Mouse (Mus musculus) kidney, adult 9 months (tissue): Measurements from ENCODE around the gene Otud7a.

Experiments
- DNase-seq: peaks from one replicate; pipeline ENCODE4 v3.0.0; 2022

Gene Otud7a

DNA sequence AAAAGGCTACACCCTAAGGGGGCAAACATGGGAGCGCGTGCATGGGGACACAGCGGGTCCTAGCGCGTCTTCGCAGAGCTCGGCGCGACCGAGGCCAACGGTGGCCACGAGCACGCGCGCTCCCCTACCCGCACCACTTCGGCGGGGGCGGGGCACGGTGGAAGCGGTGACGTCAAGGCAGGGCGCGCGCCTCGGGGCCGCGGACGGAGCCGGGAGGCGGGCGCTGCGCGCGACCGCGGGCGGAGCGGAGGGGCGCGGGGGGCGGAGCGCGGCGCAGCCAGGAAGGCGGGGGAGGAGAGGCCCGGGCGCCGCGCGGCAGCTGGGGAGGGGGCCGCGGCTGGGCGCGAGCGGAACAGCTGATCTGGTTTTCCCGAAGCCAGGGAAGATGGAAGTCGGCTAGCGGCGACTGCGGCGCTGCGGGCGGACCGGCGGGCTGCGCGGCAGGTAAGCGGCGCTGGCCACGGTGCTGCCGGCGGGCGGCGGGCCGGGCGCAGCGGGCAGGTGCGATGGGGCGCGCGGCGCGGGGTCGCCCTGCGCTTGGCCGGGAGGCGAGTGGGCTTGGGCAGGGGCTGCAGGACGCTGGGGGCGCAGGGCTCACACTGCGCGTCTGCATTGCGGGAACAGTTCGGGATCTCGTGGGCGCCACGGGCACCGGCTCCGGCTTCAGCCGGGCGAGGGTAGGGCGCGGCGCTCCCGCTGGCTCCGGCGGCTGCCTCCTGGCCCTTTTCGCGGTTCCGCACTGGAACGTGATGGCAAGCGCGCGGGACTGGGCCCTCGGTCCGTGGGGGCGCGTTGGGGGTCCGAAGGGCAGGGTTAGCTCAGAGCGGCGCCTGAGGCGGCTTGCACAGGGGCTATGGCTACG, at the start of gene Otud7a:
Gene Otud7a (plus strand): TSS at position 268 of the 862 bp plus-strand sequence.
- DNase-seq = peak; percentile 2

DNA sequence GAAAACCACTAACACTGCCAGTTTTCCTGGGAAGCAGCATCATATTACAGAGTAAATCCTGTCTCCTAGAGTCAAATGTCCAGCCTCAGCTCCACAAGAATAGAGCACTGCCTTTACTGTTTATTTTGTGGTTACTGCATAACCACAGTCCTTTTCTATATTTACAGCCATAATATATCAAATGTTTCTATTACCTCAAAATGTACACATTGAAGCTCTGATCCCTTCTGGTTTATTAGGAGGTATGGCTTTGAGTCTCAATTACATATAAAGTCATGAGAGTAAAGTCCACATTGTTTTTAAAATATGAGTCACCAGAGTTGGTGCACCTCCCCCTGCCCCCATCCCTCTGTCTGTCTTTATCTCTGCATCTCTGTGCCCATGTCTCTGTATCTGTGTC, 38.6 kb upstream of the Otud7a start:
- DNase-seq = no peak

DNA sequence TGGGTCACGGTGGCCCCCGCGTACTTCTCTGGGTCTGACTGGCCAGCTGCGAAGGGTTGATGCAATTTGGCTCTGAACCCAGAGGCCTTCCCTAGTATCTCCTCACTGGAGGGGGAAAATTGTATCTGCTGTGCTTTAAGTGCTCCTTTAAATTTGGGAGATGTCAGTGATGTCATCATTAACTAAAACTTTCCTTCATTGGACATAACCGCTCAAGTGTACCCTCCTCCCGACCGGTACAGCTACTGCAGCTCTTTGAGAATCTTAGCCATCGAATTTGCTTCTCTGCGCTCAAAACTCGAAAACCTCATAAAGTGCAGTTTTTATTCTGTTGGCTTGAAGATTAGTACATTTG, 772 bp downstream of the Otud7a start:
- DNase-seq = no peak

- no peak for DNase-seq
Observed at GRCm38 (mm10) chr7:63446951-63447350, 2.4 kb downstream of the Otud7a start.

- no peak for DNase-seq
Observed at GRCm38 (mm10) chr7:63455228-63455627, 10.7 kb downstream of the Otud7a start.

DNA sequence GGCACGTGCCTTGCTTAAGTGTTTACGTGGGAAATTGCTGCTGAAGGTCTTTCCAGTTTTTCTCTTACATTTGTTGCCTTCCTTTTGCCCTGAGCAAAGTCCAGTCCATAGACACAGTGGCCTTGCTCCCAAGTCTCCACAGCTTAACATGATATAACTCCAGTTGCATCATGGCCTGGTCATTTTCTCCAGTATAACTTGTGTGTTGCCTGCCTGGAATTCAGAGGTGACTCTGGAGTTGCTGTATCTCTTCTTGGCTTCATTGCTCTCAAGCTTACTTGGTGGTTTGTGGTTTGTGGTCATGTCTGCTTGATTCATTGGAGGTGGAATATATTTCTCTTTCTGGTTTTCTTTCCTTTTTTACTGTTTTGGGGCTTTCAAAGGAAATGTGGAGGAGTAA, 17.7 kb downstream of the Otud7a start:
- DNase-seq = no peak

GRCm38 (mm10) chr7:63462684-63463083, 18.1 kb downstream of the Otud7a start:
- no peak for DNase-seq

GRCm38 (mm10) chr7:63466729-63467128, 22.2 kb downstream of the Otud7a start:
- no peak for DNase-seq

GRCm38 (mm10) chr7:63468258-63468657, 23.7 kb downstream of the Otud7a start:
- DNase-seq = no peak

GRCm38 (mm10) chr7:63483091-63483490, 38.5 kb downstream of the Otud7a start:
- no peak for DNase-seq

DNA sequence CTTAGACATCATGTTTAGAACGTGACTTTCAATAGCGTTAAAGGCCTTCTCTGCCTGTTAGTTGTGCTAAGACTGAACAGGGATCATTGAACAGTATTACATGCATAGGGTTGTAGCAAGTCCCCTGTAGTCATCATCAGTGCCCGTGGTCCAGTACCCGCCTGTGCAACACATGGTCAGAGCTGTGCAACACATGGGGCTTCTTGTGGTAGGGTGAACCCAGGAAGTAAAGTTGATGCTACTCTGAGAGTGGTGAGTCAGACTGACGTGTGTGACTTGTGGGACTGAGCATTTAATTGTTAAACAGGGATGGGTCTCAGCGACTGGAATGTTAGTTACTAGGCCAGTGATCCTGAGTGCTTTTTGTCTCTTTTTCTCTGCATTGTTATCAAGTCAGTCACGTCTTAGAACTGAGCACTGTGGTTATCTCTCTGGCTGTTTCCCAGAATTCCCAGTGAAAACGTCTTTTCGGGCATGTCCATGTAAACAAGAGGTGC, 52.5 kb downstream of the Otud7a start:
- no peak for DNase-seq

GRCm38 (mm10) chr7:63504202-63504601, 59.7 kb downstream of the Otud7a start:
- no peak for DNase-seq

DNA sequence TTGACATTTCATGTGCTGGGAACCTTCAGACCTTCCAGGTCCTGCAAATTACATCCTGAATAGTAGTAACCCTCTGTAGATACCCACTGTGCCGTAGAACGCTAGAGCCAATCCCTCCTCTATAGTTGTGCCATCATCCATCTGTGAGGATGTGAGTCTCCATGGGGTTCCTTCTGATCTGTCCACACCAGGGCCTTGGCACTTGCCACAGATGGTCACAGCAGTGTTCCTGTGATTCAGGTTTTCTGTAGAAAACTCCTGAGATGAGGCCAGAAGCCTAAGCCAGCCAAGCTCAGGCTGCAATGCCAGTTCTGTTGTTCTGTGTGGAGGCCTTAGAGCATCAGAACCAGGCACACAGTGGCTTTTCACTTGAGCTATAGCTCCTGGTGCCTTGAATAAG, 63.5 kb downstream of the Otud7a start:
- no peak for DNase-seq

- DNase-seq = no peak
Observed at GRCm38 (mm10) chr7:63509825-63510224, 65.3 kb downstream of the Otud7a start.

DNA sequence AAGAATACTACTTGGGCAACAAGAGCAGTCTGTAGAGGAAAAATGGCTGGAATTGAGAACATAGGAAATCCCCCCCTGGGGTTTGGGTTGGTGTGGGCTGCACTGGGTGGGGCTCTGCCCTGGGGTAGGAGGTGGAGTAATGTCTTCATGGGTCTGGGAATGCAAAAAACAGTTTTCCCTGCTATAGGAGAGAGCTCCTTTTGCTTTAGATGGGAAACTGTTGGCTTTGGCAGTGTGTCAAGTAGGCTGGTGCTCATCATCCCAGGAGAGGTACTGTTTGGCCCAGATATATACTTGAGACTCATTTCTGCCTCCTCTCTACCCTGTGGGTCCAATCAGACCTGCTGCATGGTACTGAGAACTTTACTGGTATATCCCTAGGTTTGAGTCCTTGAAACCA, 66.9 kb downstream of the Otud7a start:
- DNase-seq = no peak

DNA sequence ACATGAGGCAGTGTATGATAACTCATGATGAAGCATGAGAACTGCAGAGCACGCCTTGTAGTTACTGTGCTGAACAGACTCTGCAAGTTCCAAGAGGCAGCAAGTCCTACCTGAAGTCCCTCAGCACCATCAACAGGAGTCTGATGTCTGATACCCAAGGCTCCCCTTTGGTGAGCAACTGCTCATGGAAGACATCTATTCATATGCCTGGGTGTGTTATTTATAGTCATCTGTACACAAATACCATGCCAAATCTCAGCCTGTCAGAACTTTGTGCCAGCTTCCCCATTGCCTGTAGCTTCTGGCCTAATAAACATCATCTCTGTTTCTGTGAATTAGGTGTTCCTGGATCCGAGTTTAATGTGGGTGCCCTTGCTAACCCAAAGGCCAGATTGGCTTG, 68.0 kb downstream of the Otud7a start:
- no peak for DNase-seq

DNA sequence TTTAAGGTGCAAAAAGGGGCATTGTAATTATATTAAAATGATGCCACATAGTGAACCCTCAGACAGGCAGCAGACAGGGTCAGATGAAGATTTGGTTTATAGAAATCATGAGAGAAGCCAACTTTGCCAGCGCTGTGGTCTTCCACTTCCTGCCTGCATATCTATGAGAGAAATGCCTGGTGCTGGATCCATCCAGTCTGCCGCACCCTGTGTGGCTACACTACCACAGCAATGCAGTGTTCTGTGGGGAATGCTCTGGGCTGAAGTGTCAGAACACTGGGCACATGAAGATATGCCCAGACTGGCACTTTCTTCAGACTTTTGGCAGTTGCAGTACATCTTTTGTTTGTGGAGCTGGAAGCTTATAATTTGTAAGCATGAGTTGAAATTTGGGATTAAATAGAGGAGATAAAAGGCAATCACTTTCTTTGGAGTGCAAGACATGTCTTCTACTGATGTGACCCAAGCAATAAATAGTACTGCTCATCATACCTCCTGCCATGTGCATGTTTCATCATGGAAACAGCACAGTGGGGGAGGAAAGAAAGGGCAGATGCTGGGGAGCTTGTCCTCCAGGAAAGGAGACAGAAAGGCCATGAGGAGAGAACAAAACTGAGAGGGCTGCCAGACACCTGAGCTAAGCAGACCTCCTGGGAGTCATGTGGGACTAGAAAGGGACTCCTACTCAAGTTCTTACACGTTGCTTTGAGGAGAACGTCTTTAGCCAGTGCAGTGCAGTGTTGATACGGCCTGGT, 71.8 kb downstream of the Otud7a start:
- no peak for DNase-seq

DNA sequence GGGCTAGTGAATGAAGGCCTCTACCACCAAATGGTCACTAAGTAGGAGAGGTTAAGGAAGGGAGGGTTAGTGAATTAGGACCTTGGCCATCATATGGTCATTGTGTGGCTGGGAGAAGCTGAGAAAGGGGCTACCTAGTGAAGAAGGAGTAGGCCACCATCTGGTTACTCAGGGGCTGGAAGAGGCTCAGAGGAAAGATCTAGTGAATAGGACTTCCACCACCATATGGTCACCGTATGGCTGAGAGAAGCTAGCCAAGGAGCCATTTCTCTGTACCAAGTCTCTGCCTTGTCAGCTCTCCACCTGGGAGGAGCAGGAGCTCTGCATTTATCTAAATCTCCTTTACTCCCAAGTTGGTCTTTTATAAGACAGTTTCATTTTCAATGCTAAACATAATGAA, 75.7 kb downstream of the Otud7a start:
- no peak for DNase-seq

DNA sequence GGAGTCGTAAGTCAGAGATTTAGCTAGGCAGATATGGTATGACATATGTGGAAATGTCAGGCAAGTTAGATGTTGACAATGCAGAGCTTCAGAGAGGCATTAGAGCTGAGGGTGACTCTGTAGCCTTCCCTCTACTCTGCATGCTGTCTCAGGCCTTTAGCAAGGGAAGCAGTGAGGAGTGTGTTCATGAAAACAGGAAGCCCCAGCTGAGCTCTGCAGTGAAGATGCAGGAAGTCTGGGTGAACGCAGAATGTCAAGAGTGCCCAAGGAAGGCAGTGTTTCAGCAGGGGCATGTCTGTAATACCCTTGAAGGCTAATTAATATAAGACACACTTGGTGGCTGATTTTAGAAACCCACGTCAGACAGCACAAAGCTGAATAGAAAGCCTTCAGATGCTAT, 77.9 kb downstream of the Otud7a start:
- DNase-seq = no peak

DNA sequence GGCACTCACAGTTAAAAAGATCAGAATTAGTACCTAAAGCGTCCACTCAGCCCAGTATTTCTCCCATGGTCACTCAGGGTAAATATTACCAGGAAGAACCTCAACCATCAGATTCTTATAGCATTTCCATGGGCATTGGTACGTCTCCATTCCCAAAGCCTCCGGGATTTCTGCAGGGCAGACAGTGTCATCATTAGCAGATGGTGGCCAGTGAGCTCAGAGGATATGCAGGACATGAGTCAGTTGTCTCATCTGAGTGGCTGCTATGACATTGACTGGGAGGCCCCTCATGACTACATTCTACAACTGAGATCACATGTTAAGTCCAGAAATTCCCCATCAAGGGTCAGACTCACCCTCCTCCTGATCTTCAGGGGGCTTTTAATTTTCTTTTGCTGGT, 78.5 kb downstream of the Otud7a start:
- DNase-seq = no peak

DNA sequence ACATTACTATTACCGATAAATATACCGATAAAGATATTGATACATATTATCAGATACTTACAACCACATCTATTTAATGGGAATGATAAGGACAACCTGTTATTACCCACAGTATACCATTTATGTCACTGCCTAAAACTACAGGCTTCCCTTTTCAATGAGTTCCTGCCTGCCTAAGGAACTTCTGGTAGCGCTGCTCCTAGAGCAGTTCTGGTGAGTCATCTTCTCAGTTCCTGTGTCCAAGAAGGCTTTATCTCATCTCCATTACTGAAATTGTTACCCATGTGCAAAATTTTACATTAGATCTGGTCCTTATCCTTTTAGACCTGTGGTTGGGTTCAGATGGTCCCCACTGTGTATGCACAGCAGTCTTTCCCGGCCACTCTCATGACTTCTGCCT, 95.7 kb downstream of the Otud7a start:
- DNase-seq = no peak

DNA sequence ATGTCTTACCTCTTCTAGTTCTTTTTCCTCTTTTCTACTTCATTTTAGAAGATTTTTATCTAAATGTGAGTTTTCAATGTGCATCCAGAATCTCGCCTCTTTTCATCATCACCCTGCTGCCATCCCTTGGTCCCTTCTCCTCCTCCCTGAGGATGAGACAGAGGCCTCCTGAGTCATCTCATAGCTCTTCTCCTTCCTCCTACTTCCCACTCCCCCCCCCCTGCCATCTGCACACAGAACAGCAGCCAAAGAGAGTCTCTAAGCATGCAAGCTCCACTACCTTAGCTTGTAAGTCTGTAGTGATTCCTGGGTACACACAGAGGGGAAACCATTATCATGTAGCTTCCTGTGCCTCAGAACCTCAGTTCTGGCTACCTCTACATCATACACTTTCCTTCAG, 109.9 kb downstream of the Otud7a start:
- DNase-seq = no peak

DNA sequence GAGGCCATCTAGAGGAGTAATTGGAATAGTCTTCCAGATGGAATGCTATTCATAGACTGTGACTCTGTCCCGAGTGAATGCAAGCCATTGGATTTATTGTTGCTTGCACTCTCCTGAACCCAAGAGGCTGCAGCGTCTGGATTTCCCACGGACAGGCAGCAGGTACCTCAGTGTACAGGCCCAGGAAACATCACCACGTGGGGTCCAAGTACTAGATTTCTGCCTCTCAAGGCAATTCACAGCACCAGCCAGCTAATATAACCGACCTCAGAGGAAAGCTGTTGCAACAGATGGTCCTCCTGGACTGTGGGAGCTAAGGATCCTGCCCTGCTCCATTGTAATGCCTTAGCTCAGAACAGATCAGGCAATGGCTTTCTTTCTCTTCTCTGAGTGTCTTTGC, 111.8 kb downstream of the Otud7a start:
- no peak for DNase-seq

GRCm38 (mm10) chr7:63558918-63559317, 114.4 kb downstream of the Otud7a start:
- DNase-seq = no peak
